ENCODE assay signal across 14 mouse cellular contexts in genomic region chr4:84634751-84635150, GRCm38 (mm10). TPM values are rescaled to one million over a fixed set of nuclear protein-coding genes. Genes with fewer than 3 reads are reported as not detected.
DNase-seq lines count a peak whose midpoint lies in the region; ATAC-seq and TF ChIP-seq lines count a peak whose summit lies in the region.
"Had no signal": no experiment of that assay in that cellular context is flagged by ENCODE, and none has a peak within 500 bp of the region (broad histone marks: within the 10 kb centered on the region; RNA-seq: fewer than 3 reads in every experiment).

No protein-coding gene starts in this region.

- no peak overlapping the region for H3K4me2 ChIP-seq in intestine, embryonic 14.5 days (ENCODE audit: low read length)
- H3K4me2 ChIP-seq in intestine, postnatal 0 days (replicated peaks; ENCODE audit: low read depth): no peak overlapping the region
- H3K4me2 ChIP-seq in intestine, embryonic 15.5 days (replicated peaks): no peak overlapping the region
- H3K4me2 ChIP-seq in midbrain, embryonic 16.5 days (ENCODE audit: low read length): no peak overlapping the region
- H3K4me2 ChIP-seq: kidney, embryonic 15.5 days had no signal

- TF ChIP-seq CTCF in intestine, postnatal 0 days (IDR thresholded peaks at IDR 0.05; ENCODE audit: low read depth): no peak

- no peak overlapping the region for H3K9ac ChIP-seq in intestine, embryonic 14.5 days (ENCODE audit: low read length)
- H3K9ac ChIP-seq in intestine, postnatal 0 days (ENCODE audit: low read depth, low read length): no peak overlapping the region
- H3K9ac ChIP-seq in intestine, embryonic 15.5 days: no peak overlapping the region
- no peak overlapping the region for H3K9ac ChIP-seq in midbrain, embryonic 16.5 days (ENCODE audit: low read depth, low read length)
- H3K9ac ChIP-seq: kidney, embryonic 15.5 days had no signal

- H3K36me3 ChIP-seq in intestine, embryonic 14.5 days (ENCODE audit: control insufficient read depth, insufficient read depth, low read length): no peaks in the 10 kb centered on the region
- no peaks in the 10 kb centered on the region for H3K36me3 ChIP-seq in intestine, postnatal 0 days (ENCODE audit: control insufficient read depth, insufficient read depth)
- no peaks in the 10 kb centered on the region for H3K36me3 ChIP-seq in intestine, embryonic 15.5 days
- no peaks in the 10 kb centered on the region for H3K36me3 ChIP-seq in midbrain, embryonic 16.5 days (ENCODE audit: control insufficient read depth, insufficient read depth, low read length)
- no peaks in the 10 kb centered on the region for H3K36me3 ChIP-seq in heart, embryonic 10.5 days
- H3K36me3 ChIP-seq: G1E; kidney, embryonic 15.5 days had no signal

- peaks cover 55% of the 10 kb centered on the region for H3K4me1 ChIP-seq in intestine, embryonic 14.5 days (replicated peaks; ENCODE audit: control insufficient read depth, insufficient read depth, low read length)
- no peaks in the 10 kb centered on the region for H3K4me1 ChIP-seq in intestine, postnatal 0 days (replicated peaks; ENCODE audit: control insufficient read depth, insufficient read depth, low read length)
- H3K4me1 ChIP-seq in intestine, embryonic 15.5 days (replicated peaks): peaks cover 19% of the 10 kb centered on the region
- H3K4me1 ChIP-seq in midbrain, embryonic 16.5 days (ENCODE audit: control insufficient read depth, insufficient read depth, low read length): peaks cover 7% of the 10 kb centered on the region; the same call in 1 of the 2 replicates
- H3K4me1 ChIP-seq in heart, embryonic 10.5 days: peaks cover 23% of the 10 kb centered on the region; the same call in 1 of the 2 replicates

- no peak for DNase-seq in intestine, embryonic 14.5 days (ENCODE audit: low spot score)
- peak; percentile 46 for DNase-seq in embryo, embryonic 10.5 days (ENCODE audit: low spot score)
- DNase-seq in heart, embryonic 10.5 days (ENCODE audit: low spot score): no peak
- DNase-seq in cerebellum, postnatal 36 days: no peak
- no peak for DNase-seq in layer of hippocampus, postnatal 10 days (ENCODE audit: low spot score in 2 of 2)
- DNase-seq: cerebellum, adult 8-10 months; right cerebral cortex, adult 18-20 months had no signal

- H3K4me3 ChIP-seq in intestine, embryonic 14.5 days (ENCODE audit: low read depth, low read length): no peak overlapping the region
- H3K4me3 ChIP-seq in intestine, postnatal 0 days (ENCODE audit: low read depth, low read length): no peak overlapping the region
- H3K4me3 ChIP-seq in intestine, embryonic 15.5 days (replicated peaks): no peak overlapping the region
- H3K4me3 ChIP-seq in midbrain, embryonic 16.5 days (ENCODE audit: low read depth, low read length): no peak overlapping the region
- H3K4me3 ChIP-seq in heart, embryonic 10.5 days: no peak overlapping the region
- H3K4me3 ChIP-seq: kidney, embryonic 15.5 days had no signal

- H3K9me3 ChIP-seq in intestine, embryonic 14.5 days (ENCODE audit: control insufficient read depth, low read length): no peaks in the 10 kb centered on the region
- no peaks in the 10 kb centered on the region for H3K9me3 ChIP-seq in intestine, postnatal 0 days (ENCODE audit: control insufficient read depth)
- no peaks in the 10 kb centered on the region for H3K9me3 ChIP-seq in intestine, embryonic 15.5 days
- no peaks in the 10 kb centered on the region for H3K9me3 ChIP-seq in midbrain, embryonic 16.5 days (replicated peaks; ENCODE audit: control insufficient read depth, low read length, poor library complexity, severe bottlenecking)
- no peaks in the 10 kb centered on the region for H3K9me3 ChIP-seq in heart, embryonic 10.5 days
- H3K9me3 ChIP-seq: kidney, embryonic 15.5 days had no signal

- no peaks in the 10 kb centered on the region for H3K27me3 ChIP-seq in intestine, embryonic 14.5 days (replicated peaks; ENCODE audit: control insufficient read depth, insufficient read depth, low read length)
- no peaks in the 10 kb centered on the region for H3K27me3 ChIP-seq in intestine, postnatal 0 days (replicated peaks; ENCODE audit: control insufficient read depth, insufficient read depth, low read length)
- H3K27me3 ChIP-seq in intestine, embryonic 15.5 days (replicated peaks): no peaks in the 10 kb centered on the region
- 0 out of 2 replicates have a peak, but pooled peaks cover 3% of the 10 kb centered on the region for H3K27me3 ChIP-seq in midbrain, embryonic 16.5 days (ENCODE audit: control insufficient read depth, insufficient read depth, low read depth, low read length)
- H3K27me3 ChIP-seq in heart, embryonic 10.5 days (ENCODE audit: insufficient read depth, poor library complexity, severe bottlenecking): no peaks in the 10 kb centered on the region
- H3K27me3 ChIP-seq: kidney, embryonic 15.5 days had no signal

- 0 out of 2 replicates have a peak, but pooled peaks have one; percentile 23 for ATAC-seq in intestine, embryonic 14.5 days (replicated peaks; ENCODE audit: low FRiP score, low TSS enrichment, low read depth)
- ATAC-seq in intestine, postnatal 0 days: no peak
- ATAC-seq in intestine, embryonic 15.5 days: peak; percentile 53; the same call in 1 of the 2 replicates
- 0 out of 2 replicates have a peak, but pooled peaks have one; percentile 39 for ATAC-seq in midbrain, embryonic 16.5 days

- peak overlapping the region; percentile 47 for H3K27ac ChIP-seq in intestine, embryonic 14.5 days (ENCODE audit: low read depth)
- no peak overlapping the region for H3K27ac ChIP-seq in intestine, postnatal 0 days (ENCODE audit: low read depth, low read length)
- H3K27ac ChIP-seq in intestine, embryonic 15.5 days: no peak overlapping the region
- no peak overlapping the region for H3K27ac ChIP-seq in midbrain, embryonic 16.5 days (ENCODE audit: low read length)
- H3K27ac ChIP-seq in heart, embryonic 10.5 days: no peak overlapping the region
- H3K27ac ChIP-seq: kidney, embryonic 15.5 days had no signal

- 20% methylated on average over 4 of the region's 4 CpGs for WGBS in intestine, embryonic 14.5 days
- WGBS in intestine, postnatal 0 days: 52% methylated on average over 4 of the region's 4 CpGs
- 33% methylated on average over 4 of the region's 4 CpGs for WGBS in intestine, embryonic 15.5 days
- WGBS in midbrain, embryonic 16.5 days: 25% methylated on average over 4 of the region's 4 CpGs
- WGBS in heart, embryonic 10.5 days: 32% methylated on average over 4 of the region's 4 CpGs

RNA-seq across cellular contexts. Expression of gene Bnc2, which starts 40.3 kb away (rescaled TPM):
- polyA plus RNA-seq in intestine, embryonic 14.5 days (2014; fragmentation: Nextera tagmentation; extraction: Ambion mirVana): 24.3 and 31.7 TPM in 2 replicates
- 5.8 and 6.4 TPM in 2 replicates for polyA plus RNA-seq in intestine, postnatal 0 days (2015; fragmentation: Nextera tagmentation; extraction: Ambion mirVana)
- 16.3 and 18.0 TPM in 2 replicates for polyA plus RNA-seq in intestine, embryonic 15.5 days (2015; fragmentation: Nextera tagmentation; extraction: Ambion mirVana)
- polyA plus RNA-seq in midbrain, embryonic 16.5 days (2015; fragmentation: Nextera tagmentation; extraction: Ambion mirVana): 19.0 and 20.1 TPM in 2 replicates
- 2.0 and 7.7 TPM in 2 replicates for polyA plus RNA-seq in heart, embryonic 10.5 days (2016; fragmentation: Nextera tagmentation; extraction: Ambion mirVana)
- 1 to 10 TPM; 1.9 to 2.2 TPM for total RNA-seq in layer of hippocampus, postnatal 10 days (2021)
- total RNA-seq: hematopoietic stem cell, adult 5-6 weeks; neutrophil, adult 5-6 weeks had no signal
- polyA plus RNA-seq: G1E had no signal
